Mouse (Mus musculus) large intestine, adult 2 months (tissue): ENCODE data around the gene Zfp683. TPM values are rescaled to one million over a fixed set of nuclear protein-coding genes. Genes with fewer than 3 reads are reported as not detected.

Experiments used
- polyA plus RNA-seq: library from polyadenylated mRNA; depleted of rRNA; stranded (reverse); fragments of >200 nt; gene quantifications from 2 replicates; pipeline ENCODE4 v1.2.3, GENCODE M21; 2012; rRNA removed

Zfp683 gene
- polyA plus RNA-seq, 1 experiment: 0.24 TPM

Other genes with a start within 250 kb of the Zfp683 start
- gene Rps6ka1, start 166.0 kb upstream of the Zfp683 start, polyA plus RNA-seq: 149 and 190 TPM in 2 replicates
- 33.0 and 46.0 TPM in 2 replicates for gene Hmgn2, start 85.2 kb upstream of the Zfp683 start, polyA plus RNA-seq
- gene Dhdds, start 52.9 kb upstream of the Zfp683 start, polyA plus RNA-seq: 30.1 and 30.5 TPM in 2 replicates
- not detected in 2 replicates for gene Lin28a, start 35.0 kb upstream of the Zfp683 start, polyA plus RNA-seq
- gene Crybg2, start 7.0 kb downstream of the Zfp683 start, polyA plus RNA-seq: 33.6 and 47.2 TPM in 2 replicates
- 97.7 and 132 TPM in 2 replicates for gene Cd52, start 41.2 kb downstream of the Zfp683 start, polyA plus RNA-seq
- 4.7 and 5.0 TPM in 2 replicates for gene Ubxn11, start 48.7 kb downstream of the Zfp683 start, polyA plus RNA-seq
- gene Sh3bgrl3, start 75.0 kb downstream of the Zfp683 start, polyA plus RNA-seq: 651 and 734 TPM in 2 replicates
- gene Cep85, start 133.3 kb downstream of the Zfp683 start, polyA plus RNA-seq: 12.7 and 22.2 TPM in 2 replicates
- not detected in 2 replicates for gene Gm7534, start 149.2 kb downstream of the Zfp683 start, polyA plus RNA-seq
- gene Catsper4, start 173.5 kb downstream of the Zfp683 start, polyA plus RNA-seq: 1.4 and 1.5 TPM in 2 replicates
- gene Cnksr1, start 184.6 kb downstream of the Zfp683 start, polyA plus RNA-seq: 30.7 and 41.9 TPM in 2 replicates
- gene E130218I03Rik, start 189.8 kb downstream of the Zfp683 start, polyA plus RNA-seq: not detected in 2 replicates
- gene Zfp593, start 191.8 kb downstream of the Zfp683 start, polyA plus RNA-seq: 7.6 and 9.1 TPM in 2 replicates
- not detected in 2 replicates for gene Gm30191, start 193.1 kb downstream of the Zfp683 start, polyA plus RNA-seq
- 5.5 and 6.4 TPM in 2 replicates for gene Grrp1, start 200.3 kb downstream of the Zfp683 start, polyA plus RNA-seq
- gene Pdik1l, start 234.1 kb downstream of the Zfp683 start, polyA plus RNA-seq: 4.7 and 7.2 TPM in 2 replicates